Mouse (Mus musculus) erythroblast, embryonic 14.5 days (primary cell): ENCODE results near the gene Serf2.
"Not testable (repeated sequence)": the region's sequence is repeated elsewhere in the genome, so short reads cannot be mapped to it uniquely, and the experiment has no call there.

Source experiments
- GATA1 ChIP-seq: IDR thresholded peaks from 2 replicates; pipeline ENCODE4 v1.6.1; 2012; ENCODE audit warnings: low read length, inconsistent platforms, mixed read lengths
- TAL1 ChIP-seq: IDR thresholded peaks from 3 replicates; pipeline ENCODE4 v1.6.1; 2012; ENCODE audit warnings: low read length, inconsistent platforms, mixed read lengths

DNA sequence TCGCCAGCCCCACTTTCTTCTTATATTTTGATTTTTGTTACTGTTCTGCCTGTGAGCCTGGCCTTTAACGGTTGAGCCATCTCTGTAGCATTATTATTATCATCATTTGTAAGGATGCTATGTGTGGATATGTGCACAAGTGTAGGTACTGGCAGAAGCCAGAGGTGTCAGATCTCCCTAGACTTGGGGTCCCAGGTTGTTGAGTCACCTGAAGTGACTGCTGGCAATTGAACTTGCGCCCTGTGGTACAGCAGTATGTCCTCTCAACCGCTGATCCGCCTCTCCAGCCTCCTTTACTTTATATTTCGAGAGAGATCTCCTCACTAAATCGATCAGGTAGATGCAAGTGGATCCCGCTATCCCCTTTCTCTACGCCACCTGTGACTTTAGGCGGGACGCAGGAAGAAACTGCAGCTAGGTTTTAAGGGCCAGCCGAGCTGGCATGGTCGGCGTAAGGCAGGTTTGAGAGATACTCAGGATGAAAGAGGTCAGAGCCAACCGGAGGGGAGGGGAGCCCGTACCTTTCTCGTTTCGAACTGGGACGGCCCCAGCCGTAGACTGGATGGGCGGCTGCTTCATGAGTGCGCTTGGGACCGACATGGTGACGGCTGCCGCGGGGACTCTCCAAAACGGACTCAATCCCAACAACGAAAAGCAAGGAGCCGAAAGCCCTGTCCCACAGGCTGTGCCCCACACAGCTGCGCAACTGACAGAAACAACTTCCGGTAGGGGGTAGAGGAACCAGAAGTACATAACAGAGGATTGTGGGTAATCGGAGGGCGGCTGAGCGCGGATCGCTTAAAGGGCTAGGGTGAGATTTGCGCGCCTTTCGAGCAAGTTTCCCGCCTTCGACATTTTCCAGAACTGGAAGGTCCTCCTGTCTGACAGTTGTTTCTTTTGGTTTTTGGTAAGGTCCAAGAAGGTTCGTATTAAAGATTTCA is 57.2 kb downstream of the Serf2 start, which contains the start of the genes Mfap1a and Wdr76:
- not testable (repeated sequence) for TF ChIP-seq GATA1, TAL1
